Mouse (Mus musculus): ENCODE measurements around the gene Arhgap6.

DNA sequence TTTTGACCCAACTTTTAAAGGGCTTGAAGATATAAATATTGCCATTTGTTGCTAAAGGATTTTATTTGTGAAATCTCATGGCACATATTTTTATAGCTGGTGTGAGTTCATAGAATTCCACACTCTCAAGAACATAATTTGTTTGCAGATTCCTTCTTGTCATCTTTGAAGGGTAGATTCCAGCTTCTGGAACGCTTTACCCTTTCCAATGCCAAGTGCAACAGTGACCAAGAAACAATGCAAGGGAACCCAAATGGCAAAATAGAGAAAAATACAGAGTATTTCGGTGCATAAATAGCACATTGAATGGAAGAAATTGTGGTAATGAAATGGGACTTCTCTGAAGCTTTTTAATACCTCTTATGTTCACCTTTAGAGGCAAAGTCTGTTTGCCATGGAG is 294.3 kb downstream of the Arhgap6 start:
- TF ChIP-seq CTCF (IDR thresholded peaks at IDR 0.05; ENCODE audit: extremely low read depth, insufficient read depth, insufficient read length, insufficient replicate concordance) (no peak), POLR2A (IDR thresholded peaks at IDR 0.05; ENCODE audit: low read depth, low read length) (no peak)
